Mouse (Mus musculus): ENCODE data around the gene Ccdc36. TPM values are rescaled to one million over a fixed set of nuclear protein-coding genes. Genes with fewer than 3 reads are reported as not detected.

The Ccdc36 gene
- polyA plus RNA-seq, 1 experiment from 2014 or later, result 1.5 TPM

DNA sequence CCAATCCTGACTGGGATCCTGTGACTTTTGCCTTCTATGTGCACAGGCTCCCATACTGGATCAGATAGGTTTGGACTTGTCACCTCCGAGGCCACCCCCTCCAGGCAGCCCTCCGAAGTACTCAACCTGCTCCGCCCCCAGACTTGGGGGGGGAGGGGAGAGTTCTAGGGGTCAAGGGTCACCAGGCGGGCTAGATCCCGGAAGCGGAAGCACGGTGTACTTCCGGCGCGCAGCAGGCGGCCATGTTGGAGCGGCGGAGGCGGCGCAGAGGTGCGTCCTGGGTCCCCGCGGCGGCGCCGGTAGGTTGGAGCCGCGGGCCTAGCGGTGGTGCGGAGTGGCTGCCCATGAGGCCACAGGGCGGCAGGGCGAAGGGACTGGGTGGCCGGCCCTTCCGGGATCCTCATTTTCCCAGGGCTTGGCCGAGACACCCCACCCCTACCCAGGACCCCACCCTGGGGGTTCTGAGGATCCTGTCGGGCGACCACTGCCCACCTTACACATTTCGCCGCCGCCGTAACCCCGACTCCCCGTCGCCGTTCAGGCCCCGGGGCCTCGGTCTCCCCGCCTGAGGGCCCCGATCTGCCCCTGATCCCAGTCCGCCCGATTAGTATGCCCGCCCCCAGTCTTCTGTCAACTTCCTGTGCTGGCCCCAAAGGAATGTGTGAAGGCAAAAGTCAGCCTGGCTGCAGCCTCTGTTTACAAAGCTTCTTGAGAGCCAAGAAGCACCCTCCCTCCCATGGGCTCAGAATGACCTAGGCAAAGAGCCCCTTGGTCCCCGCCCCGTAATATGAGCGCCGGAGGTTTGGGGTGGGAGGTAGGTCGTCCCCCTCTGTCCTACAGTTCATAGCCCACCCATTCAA, 32.3 kb upstream of the Ccdc36 start, which contains the start of gene Ccdc71:
Gene Ccdc71 (plus strand): TSS at position 209 of the 860 bp plus-strand sequence.
- H3K9ac ChIP-seq (ENCODE audit: low read length), result peak within 1 kb of the TSS; percentile 91
- no peaks in the 10 kb centered on the region for H3K27me3 ChIP-seq (replicated peaks; ENCODE audit: control insufficient read depth, insufficient read depth, low read length)
- under 1% methylated on average over 47 of the region's 52 CpGs for WGBS
- H3K4me3 ChIP-seq (ENCODE audit: low read depth, low read length), result peak within 1 kb of the TSS; percentile 56
- H3K36me3 ChIP-seq (ENCODE audit: control insufficient read depth, insufficient read depth, low read length), result peaks cover 29% of the 10 kb centered on the region
- H3K27ac ChIP-seq (ENCODE audit: low read depth), result peak within 1 kb of the TSS; percentile 98
- H3K4me1 ChIP-seq (replicated peaks; ENCODE audit: control insufficient read depth, insufficient read depth, low read length), result peaks cover 19% of the 10 kb centered on the region
- peak; percentile 95 for DNase-seq (ENCODE audit: low spot score)
- H3K9me3 ChIP-seq (ENCODE audit: control insufficient read depth, low read length), result no peaks in the 10 kb centered on the region
- H3K4me2 ChIP-seq (ENCODE audit: low read length), result peak within 1 kb of the TSS; percentile 91
- peak; percentile 83 for ATAC-seq (replicated peaks; ENCODE audit: low FRiP score, low TSS enrichment, low read depth)

GRCm38 (mm10) chr9:108459939-108460318, 31.6 kb upstream of the Ccdc36 start:
- 86% methylated on average over 1 of the region's 1 CpGs for WGBS
- no peak for ATAC-seq (replicated peaks; ENCODE audit: low FRiP score, low TSS enrichment, low read depth)

GRCm38 (mm10) chr9:108456953-108457352, 28.7 kb upstream of the Ccdc36 start:
- 84% methylated on average over 10 of the region's 10 CpGs for WGBS
- Histone ChIP-seq H3K4me3 (ENCODE audit: low read depth, low read length) (no peak overlapping the region), H3K27ac (ENCODE audit: low read depth) (no peak overlapping the region), H3K9ac (ENCODE audit: low read length) (no peak overlapping the region), H3K36me3 (ENCODE audit: control insufficient read depth, insufficient read depth, low read length) (no peaks in the 10 kb centered on the region), H3K9me3 (ENCODE audit: control insufficient read depth, low read length) (no peaks in the 10 kb centered on the region), H3K4me1 (replicated peaks; ENCODE audit: control insufficient read depth, insufficient read depth, low read length) (peaks cover 17% of the 10 kb centered on the region), H3K27me3 (replicated peaks; ENCODE audit: control insufficient read depth, insufficient read depth, low read length) (no peaks in the 10 kb centered on the region), H3K4me2 (ENCODE audit: low read length) (no peak overlapping the region)
- no peak for DNase-seq (ENCODE audit: low spot score)
- no peak for ATAC-seq (replicated peaks; ENCODE audit: low FRiP score, low TSS enrichment, low read depth)

More at GRCm38 (mm10) chr9:108459939-108460318, 31.6 kb upstream of the Ccdc36 start:
- Histone ChIP-seq H3K9me3 (ENCODE audit: control insufficient read depth, low read length) (no peaks in the 10 kb centered on the region), H3K9ac (ENCODE audit: low read length) (peak overlapping the region; percentile 91; the same call in 1 of the 2 replicates), H3K27me3 (replicated peaks; ENCODE audit: control insufficient read depth, insufficient read depth, low read length) (no peaks in the 10 kb centered on the region), H3K4me2 (ENCODE audit: low read length) (peak overlapping the region; percentile 91), H3K4me3 (ENCODE audit: low read depth, low read length) (peak overlapping the region; percentile 56), H3K36me3 (ENCODE audit: control insufficient read depth, insufficient read depth, low read length) (peaks cover 23% of the 10 kb centered on the region), H3K27ac (ENCODE audit: low read depth) (peak overlapping the region; percentile 98), H3K4me1 (replicated peaks; ENCODE audit: control insufficient read depth, insufficient read depth, low read length) (peaks cover 19% of the 10 kb centered on the region)
- no peak for DNase-seq (ENCODE audit: low spot score)

GRCm38 (mm10) chr9:108455747-108456571, 27.7 kb upstream of the Ccdc36 start:
- no peaks in the 10 kb centered on the region for H3K9me3 ChIP-seq (ENCODE audit: control insufficient read depth, low read length)
- 70% methylated on average over 12 of the region's 12 CpGs for WGBS
- H3K4me1 ChIP-seq (replicated peaks; ENCODE audit: control insufficient read depth, insufficient read depth, low read length), result peaks cover 16% of the 10 kb centered on the region
- H3K4me2 ChIP-seq (ENCODE audit: low read length), result no peak overlapping the region
- no peaks in the 10 kb centered on the region for H3K36me3 ChIP-seq (ENCODE audit: control insufficient read depth, insufficient read depth, low read length)
- no peak overlapping the region for H3K9ac ChIP-seq (ENCODE audit: low read length)
- DNase-seq (ENCODE audit: low spot score) (no peak), ATAC-seq (replicated peaks; ENCODE audit: low FRiP score, low TSS enrichment, low read depth) (no peak)
- H3K27ac ChIP-seq (ENCODE audit: low read depth), result no peak overlapping the region
- H3K4me3 ChIP-seq (ENCODE audit: low read depth, low read length), result no peak overlapping the region
- H3K27me3 ChIP-seq (replicated peaks; ENCODE audit: control insufficient read depth, insufficient read depth, low read length), result no peaks in the 10 kb centered on the region

DNA sequence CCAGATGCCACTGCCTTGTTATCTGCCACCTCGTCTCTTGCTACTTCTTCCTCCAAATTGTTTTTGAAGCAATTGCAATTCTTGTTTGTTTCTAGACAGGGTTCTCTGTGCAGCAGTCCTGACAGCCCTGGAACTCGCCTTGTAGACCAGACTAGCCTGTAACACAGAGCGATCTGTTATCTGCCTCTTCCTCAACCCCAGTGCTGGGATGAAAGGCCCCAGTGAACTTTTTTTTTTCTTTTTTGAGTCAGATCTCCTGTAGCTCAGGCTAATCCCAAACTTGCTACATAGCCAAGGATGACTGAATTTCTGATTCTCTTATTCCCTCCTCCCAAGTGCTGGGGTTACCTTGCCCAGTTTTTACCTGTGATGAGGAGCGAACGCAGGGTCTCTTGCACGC, 26.1 kb upstream of the Ccdc36 start:
- no peak overlapping the region for H3K9ac ChIP-seq (ENCODE audit: low read length)
- H3K4me1 ChIP-seq (replicated peaks; ENCODE audit: control insufficient read depth, insufficient read depth, low read length), result peaks cover 31% of the 10 kb centered on the region
- no peak overlapping the region for H3K4me3 ChIP-seq (ENCODE audit: low read depth, low read length)
- 90% methylated on average over 6 of the region's 6 CpGs for WGBS
- no peak for DNase-seq (ENCODE audit: low spot score)
- no peak overlapping the region for H3K4me2 ChIP-seq (ENCODE audit: low read length)
- H3K27ac ChIP-seq (ENCODE audit: low read depth), result no peak overlapping the region
- H3K36me3 ChIP-seq (ENCODE audit: control insufficient read depth, insufficient read depth, low read length), result no peaks in the 10 kb centered on the region
- no peaks in the 10 kb centered on the region for H3K9me3 ChIP-seq (ENCODE audit: control insufficient read depth, low read length)
- no peaks in the 10 kb centered on the region for H3K27me3 ChIP-seq (replicated peaks; ENCODE audit: control insufficient read depth, insufficient read depth, low read length)
- no peak for ATAC-seq (replicated peaks; ENCODE audit: low FRiP score, low TSS enrichment, low read depth)

- peak overlapping the region; percentile 60; the same call in 1 of the 2 replicates for H3K9ac ChIP-seq (ENCODE audit: low read length)
- H3K4me1 ChIP-seq (replicated peaks; ENCODE audit: control insufficient read depth, insufficient read depth, low read length), result peaks cover 34% of the 10 kb centered on the region
- H3K4me2 ChIP-seq (ENCODE audit: low read length), result peak overlapping the region; percentile 89
- H3K36me3 ChIP-seq (ENCODE audit: control insufficient read depth, insufficient read depth, low read length), result peaks cover 3% of the 10 kb centered on the region
- H3K9me3 ChIP-seq (ENCODE audit: control insufficient read depth, low read length), result no peaks in the 10 kb centered on the region
- ATAC-seq (replicated peaks; ENCODE audit: low FRiP score, low TSS enrichment, low read depth), result no peak
- peak overlapping the region; percentile 59 for H3K4me3 ChIP-seq (ENCODE audit: low read depth, low read length)
- WGBS, result 54% methylated on average over 4 of the region's 4 CpGs
- no peak for DNase-seq (ENCODE audit: low spot score)
- H3K27ac ChIP-seq (ENCODE audit: low read depth), result peak overlapping the region; percentile 92
- H3K27me3 ChIP-seq (replicated peaks; ENCODE audit: control insufficient read depth, insufficient read depth, low read length), result no peaks in the 10 kb centered on the region
Observed at GRCm38 (mm10) chr9:108453458-108453857, 25.2 kb upstream of the Ccdc36 start.

- Histone ChIP-seq H3K4me3 (ENCODE audit: low read depth, low read length) (peak overlapping the region; percentile 59), H3K27ac (ENCODE audit: low read depth) (peak overlapping the region; percentile 92), H3K9ac (ENCODE audit: low read length) (peak overlapping the region; percentile 60), H3K9me3 (ENCODE audit: control insufficient read depth, low read length) (no peaks in the 10 kb centered on the region), H3K4me1 (replicated peaks; ENCODE audit: control insufficient read depth, insufficient read depth, low read length) (peaks cover 34% of the 10 kb centered on the region), H3K27me3 (replicated peaks; ENCODE audit: control insufficient read depth, insufficient read depth, low read length) (no peaks in the 10 kb centered on the region), H3K36me3 (ENCODE audit: control insufficient read depth, insufficient read depth, low read length) (peaks cover 9% of the 10 kb centered on the region), H3K4me2 (ENCODE audit: low read length) (peak overlapping the region; percentile 89)
- WGBS, result 28% methylated on average over 6 of the region's 6 CpGs
- peak; percentile 38 for ATAC-seq (replicated peaks; ENCODE audit: low FRiP score, low TSS enrichment, low read depth)
- DNase-seq (ENCODE audit: low spot score), result no peak
Observed at GRCm38 (mm10) chr9:108452911-108453310, 24.6 kb upstream of the Ccdc36 start.

GRCm38 (mm10) chr9:108452291-108452906, 24.1 kb upstream of the Ccdc36 start:
- Histone ChIP-seq H3K27me3 (replicated peaks; ENCODE audit: control insufficient read depth, insufficient read depth, low read length) (no peaks in the 10 kb centered on the region), H3K4me3 (ENCODE audit: low read depth, low read length) (peak overlapping the region; percentile 59), H3K9ac (ENCODE audit: low read length) (peak overlapping the region; percentile 60), H3K4me1 (replicated peaks; ENCODE audit: control insufficient read depth, insufficient read depth, low read length) (peaks cover 34% of the 10 kb centered on the region), H3K27ac (ENCODE audit: low read depth) (peak overlapping the region; percentile 92), H3K4me2 (ENCODE audit: low read length) (peak overlapping the region; percentile 89), H3K9me3 (ENCODE audit: control insufficient read depth, low read length) (no peaks in the 10 kb centered on the region), H3K36me3 (ENCODE audit: control insufficient read depth, insufficient read depth, low read length) (peaks cover 12% of the 10 kb centered on the region)
- WGBS, result under 1% methylated on average over 40 of the region's 40 CpGs
- DNase-seq (ENCODE audit: low spot score) (peak; percentile 98), ATAC-seq (replicated peaks; ENCODE audit: low FRiP score, low TSS enrichment, low read depth) (peak; percentile 87)
